Mouse (Mus musculus) 416B (cell line): ENCODE data around the gene Spaca5.

Experiments
- DNase-seq: peaks from one replicate; pipeline ENCODE4 v3.0.0; 2011; ENCODE audit warnings: low read depth

Spaca5 gene

GRCm38 (mm10) chrX:21068106-21068505 is at the start of gene Spaca5:
Gene Spaca5 (plus strand): TSS chrX:21068406.
- no peak for DNase-seq

GRCm38 (mm10) chrX:21061460-21061859 is 6.7 kb upstream of the Spaca5 start:
- no peak for DNase-seq

- DNase-seq: peak; percentile 88
These were observed 6.2 kb upstream of the Spaca5 start, which contains the start of gene Zfp182 for GRCm38 (mm10) chrX:21061866-21062543. Gene Zfp182 (minus strand): TSS chrX:21062316.

GRCm38 (mm10) chrX:21062544-21062890 is 5.7 kb upstream of the Spaca5 start:
- DNase-seq: no peak

GRCm38 (mm10) chrX:21088645-21088982 is 20.4 kb downstream of the Spaca5 start:
- DNase-seq: no peak

GRCm38 (mm10) chrX:21088983-21089866 is 21.0 kb downstream of the Spaca5 start, which contains the start of gene Zfp300:
Gene Zfp300 (minus strand): TSS chrX:21089527.
- no peak for DNase-seq

- DNase-seq: no peak
These were observed 21.6 kb downstream of the Spaca5 start for GRCm38 (mm10) chrX:21089867-21090239.

- DNase-seq: no peak
These were observed 47.3 kb downstream of the Spaca5 start, which contains the start of gene Ssxa1 for GRCm38 (mm10) chrX:21115520-21115919. Gene Ssxa1 (plus strand): TSS chrX:21115820.
